Mouse (Mus musculus): ENCODE measurements around the gene Wdr76.

DNA sequence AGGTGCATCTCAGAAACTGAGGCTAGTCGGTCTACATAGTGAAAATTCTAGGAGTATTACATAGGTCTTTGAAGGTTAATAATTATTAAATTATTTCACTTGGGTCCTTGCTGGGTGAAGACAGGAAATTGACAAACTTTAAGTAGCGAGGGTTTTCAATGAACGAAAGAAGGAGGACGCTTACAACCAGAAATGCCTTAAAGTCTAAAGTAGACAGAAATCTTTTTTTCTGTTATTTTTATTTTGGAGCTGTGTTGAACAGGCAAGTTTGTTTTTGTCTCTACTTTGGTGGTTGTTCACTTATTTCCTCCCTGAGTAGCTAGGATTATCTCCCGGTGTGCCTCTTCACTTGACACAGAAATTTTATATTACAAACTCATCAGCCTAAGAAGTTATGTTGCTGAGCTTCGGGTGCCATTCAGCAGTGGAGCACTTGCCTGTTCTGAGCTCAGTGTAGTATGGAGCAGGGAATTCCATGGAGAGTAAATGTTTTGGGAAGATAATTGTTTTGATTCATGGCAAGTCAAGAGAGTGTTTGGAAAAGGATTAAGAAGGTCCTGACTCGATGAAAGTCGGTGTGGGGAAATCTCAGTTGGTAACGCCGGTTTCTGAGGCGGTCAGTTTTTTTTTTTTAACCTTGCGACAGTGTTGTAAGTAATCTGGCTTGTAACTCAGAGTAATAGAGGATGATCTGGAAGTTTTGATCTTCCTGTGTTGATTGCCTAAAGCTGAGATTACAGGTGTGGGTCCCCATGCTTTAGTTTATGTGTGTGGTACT, 839 bp downstream of the Wdr76 start:
- TF ChIP-seq CTCF (IDR thresholded peaks at IDR 0.05; ENCODE audit: low read depth, low read length) (no peak), TAL1 (conservative IDR thresholded peaks at IDR 0.05; ENCODE audit: low read depth, low read length) (no peak), GATA1 (IDR thresholded peaks at IDR 0.05; ENCODE audit: borderline replicate concordance, low read length) (no peak), POLR2AphosphoS5 (IDR thresholded peaks at IDR 0.05; ENCODE audit: insufficient replicate concordance, low read depth, low read length) (no peak)

All from G1E (cell line).